Mouse (Mus musculus) brain, adult 2 months (tissue): ENCODE measurements around the gene Ifitm6.
"Not testable (repeated sequence)": the region's sequence is repeated elsewhere in the genome, so short reads cannot be mapped to it uniquely, and the experiment has no call there.

Experiments used
- DNase-seq: peaks from one replicate; pipeline ENCODE4 v3.0.0; 2011; ENCODE audit warnings: low read depth, low spot score

Ifitm6 gene

GRCm38 (mm10) chr7:141008938-141009660, 8.6 kb downstream of the Ifitm6 start:
- DNase-seq: peak; percentile 64

- DNase-seq: no peak
These were observed 9.4 kb downstream of the Ifitm6 start for GRCm38 (mm10) chr7:141008312-141008761.

DNA sequence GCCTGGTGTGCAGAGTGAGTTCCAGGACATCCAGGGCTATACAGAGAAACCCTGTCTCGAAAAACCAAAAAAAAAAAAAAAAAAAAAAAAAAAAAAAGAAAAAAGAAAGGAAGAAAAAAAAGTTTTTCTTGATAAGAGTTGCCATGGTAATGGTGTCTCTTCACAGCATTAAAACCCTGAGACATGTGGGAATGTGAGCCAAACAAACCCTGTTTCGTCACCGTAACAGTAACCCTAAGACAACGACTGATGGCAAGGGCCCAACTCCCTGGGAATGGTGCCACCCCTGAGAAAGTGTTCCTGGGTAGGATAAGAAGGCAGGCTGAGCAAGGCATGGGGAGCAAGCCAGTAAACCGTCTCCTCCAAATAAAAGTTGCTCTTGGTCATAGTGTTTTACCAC, 10.8 kb downstream of the Ifitm6 start:
- peak; percentile 36 for DNase-seq

DNA sequence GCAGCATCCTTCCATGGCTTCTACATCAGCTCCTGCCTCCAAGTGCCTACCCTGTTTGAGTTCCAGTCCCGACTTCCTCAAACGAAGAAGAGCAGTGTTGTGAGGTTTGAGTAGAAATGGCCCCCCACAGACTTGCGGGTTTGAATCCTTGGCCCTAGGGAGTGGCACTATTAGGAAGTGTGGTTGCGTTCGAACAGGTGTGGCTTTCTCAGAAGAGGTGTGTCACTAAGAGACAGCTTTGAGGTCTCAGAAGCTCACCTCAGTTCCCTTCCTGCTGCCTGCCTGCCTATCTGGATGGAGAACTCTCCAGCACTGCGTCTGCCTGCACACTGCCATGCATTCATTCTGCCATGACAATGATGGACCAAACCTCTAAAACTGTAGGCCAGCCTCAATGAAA, 11.3 kb downstream of the Ifitm6 start:
- DNase-seq: no peak

GRCm38 (mm10) chr7:141003248-141004010, 14.3 kb downstream of the Ifitm6 start:
- no peak for DNase-seq

DNA sequence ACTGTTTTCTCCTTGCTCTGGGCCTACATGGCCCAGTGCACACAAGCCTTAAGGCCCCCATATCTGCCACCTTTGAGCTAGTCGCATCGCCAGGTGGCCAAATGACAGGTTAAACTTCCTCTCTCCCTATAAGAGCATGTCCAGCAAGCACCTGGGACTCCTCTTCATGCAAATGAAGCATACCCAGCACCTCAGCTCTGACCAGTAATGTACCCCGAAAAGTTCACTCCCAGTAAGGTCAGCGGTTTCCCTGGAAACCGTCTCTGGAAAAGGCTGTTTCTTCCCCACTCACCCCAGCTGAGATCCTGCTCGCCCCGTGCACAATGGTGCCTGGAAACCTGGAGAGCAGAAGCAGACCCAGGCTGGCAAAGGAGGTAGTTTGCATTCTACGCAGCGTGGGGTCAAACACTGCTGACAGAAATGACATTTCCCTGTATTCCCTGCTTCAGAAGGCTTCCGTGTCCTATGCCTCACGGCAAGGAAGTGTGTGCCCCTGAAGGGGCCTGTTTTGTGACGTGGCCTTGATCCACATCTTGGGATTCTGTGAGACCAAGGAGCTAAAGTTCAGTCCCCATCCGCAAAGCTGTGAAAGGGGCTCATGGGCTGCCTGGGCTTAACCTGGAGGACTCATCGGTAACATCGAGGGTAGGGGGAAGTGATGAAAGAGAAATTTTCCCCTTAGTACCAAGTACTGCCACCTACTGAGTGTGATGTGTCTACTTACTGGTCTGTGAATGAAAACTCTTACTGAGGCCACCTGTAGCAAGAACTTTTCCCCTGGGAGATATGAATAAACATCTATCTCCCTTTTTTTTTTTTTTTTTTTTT, 16.6 kb downstream of the Ifitm6 start:
- no peak for DNase-seq

- DNase-seq: peak; percentile 13
These were observed 18.6 kb downstream of the Ifitm6 start for GRCm38 (mm10) chr7:140998853-140999700.

DNA sequence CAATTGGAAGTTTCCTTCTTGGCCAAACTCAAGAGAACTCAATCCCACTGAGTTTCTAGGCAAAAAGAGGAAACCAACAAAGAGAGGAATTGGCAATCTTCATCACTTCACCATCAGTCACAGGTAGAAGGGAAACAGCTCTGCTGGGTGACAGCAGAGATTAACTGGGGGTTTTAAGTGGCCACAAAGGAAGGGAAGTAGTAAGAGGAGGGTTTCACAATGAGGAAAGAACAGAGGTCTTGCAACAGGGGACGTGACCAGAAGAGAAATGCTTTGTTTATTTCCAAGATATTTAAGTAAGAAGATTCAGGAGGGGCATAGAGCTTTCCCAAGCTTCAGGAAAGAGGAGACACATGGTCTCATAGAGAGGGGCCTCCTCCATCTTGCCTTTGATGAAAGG, 19.9 kb downstream of the Ifitm6 start:
- DNase-seq: no peak

DNA sequence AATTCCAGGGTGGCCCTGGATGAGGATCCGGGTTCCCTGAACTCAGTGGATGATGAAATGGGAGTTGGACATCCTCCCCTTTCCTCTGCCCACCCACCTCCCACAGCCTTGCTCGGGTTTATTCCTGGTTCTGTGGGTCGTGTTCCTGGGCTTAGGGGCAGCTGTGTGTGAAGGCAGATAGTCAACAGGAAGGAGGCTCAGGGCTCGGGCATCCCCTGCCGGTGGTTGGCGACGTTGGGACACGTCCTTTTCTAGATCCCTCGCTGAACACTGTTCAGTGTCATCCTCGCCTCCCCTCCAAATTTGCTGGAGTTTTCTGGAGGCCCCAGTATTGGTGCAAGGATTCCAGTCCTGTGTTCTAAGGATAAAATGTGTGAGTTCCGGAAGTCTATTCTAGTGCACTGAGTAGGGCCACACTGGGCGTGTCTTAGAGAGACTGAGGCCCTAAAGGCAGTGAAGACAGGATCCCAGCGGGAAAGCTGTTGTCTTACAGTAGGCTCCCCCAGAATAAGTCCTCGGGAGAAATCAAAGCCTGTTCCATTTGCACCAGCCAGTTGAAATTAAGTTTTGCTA, 26.5 kb downstream of the Ifitm6 start:
- DNase-seq: no peak

DNA sequence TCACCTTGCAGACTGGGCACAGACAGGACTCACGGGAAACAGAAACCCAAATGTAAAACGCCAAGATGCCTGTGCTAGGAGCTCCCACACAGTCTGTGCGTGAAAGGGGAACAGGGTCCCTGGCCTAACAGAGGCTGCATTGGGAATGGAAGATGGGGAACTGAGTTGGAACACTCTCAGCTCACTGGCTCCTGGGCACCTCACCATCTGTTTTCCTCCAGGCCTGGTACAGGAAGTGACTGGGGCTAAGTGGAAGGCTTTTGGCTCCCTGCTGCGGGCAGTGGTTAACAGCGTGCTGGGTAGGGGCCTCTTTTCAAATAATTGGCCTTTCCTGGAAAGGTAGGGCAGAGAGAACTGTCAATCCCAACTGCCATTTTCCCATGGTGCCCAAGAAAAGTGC, 27.1 kb downstream of the Ifitm6 start:
- no peak for DNase-seq

DNA sequence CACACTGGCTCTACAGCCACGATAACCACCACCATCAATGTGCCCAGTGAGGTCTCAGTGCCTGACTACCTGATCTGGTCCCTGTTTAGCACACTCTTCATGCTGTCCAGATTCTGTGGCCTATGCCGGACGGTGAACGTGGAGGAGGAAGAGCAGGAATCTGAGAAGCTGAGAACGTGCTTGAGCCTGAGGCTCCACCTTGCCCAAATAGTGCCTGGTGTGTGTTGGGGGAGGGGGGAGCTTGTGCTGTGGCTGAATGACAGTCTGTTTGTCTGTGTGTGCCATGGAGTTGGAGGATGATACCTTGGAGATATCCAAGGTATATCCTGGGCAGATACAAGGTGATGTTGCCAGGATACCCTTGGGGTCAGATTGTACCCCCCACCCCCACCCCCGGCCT, 27.5 kb downstream of the Ifitm6 start:
- DNase-seq: no peak

DNA sequence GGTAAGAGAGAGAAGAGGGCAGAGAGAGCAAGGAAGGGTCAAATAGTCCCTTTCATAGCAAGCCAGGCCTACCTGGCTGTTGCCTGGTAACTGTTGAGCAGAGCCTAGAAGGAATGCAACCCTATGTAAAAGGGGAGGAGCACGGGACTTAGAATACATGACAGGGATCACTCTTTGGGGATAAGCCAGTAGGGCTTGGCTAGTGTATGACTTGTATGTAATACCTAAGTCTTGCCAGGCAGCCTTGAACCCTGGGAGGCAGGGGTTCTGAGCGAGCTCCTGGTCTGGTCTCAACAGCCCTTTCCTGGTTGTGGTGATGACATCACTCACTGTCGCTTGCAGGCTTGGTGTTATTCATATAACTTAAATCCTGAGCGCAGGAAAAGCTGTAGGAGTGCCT, 28.7 kb downstream of the Ifitm6 start:
- peak; percentile 18 for DNase-seq

DNA sequence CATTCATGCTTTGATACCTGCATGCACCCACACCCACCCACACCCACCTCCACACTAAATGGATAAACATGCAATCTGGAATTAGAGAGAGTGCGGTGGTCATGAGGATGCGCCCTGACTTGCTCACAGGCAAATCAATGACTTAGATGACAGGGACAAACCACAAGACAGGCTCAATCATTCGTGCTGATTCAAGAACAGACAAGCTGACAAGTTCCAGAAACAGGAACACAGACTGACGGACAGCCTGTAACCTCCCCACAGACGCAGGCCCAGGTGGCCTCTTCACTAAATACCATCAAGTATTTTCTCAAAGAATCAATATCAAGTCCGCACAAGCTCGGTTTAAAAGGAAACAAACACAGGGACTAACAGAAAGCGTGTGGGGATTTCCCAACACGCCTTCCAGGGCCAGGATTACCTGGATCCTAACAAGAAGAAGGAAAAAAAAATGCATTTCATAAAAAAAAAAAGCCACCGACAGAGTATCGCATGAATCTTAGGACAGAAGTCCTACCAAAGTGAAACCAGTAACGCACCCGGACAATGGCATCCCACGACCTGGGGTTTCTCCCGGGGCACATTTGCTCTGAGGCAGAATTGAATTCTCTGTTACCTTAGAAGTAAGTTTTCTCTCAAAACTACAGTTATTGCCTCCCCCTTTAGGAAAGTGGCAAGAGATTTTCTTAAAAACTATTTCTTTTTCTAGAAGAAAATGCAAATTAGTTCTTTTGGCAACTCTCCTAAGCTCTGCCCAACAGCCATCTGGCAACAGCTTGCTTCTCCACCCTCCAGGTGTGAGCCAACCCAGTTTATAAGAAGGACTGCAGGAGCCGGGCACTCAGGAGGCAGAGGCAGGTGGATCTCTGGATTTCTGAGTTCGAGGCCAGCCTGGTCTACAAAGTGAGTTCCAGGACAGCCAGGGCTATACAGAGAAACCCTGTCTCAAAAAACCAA, 30.3 kb downstream of the Ifitm6 start:
- DNase-seq: peak; percentile 79

DNA sequence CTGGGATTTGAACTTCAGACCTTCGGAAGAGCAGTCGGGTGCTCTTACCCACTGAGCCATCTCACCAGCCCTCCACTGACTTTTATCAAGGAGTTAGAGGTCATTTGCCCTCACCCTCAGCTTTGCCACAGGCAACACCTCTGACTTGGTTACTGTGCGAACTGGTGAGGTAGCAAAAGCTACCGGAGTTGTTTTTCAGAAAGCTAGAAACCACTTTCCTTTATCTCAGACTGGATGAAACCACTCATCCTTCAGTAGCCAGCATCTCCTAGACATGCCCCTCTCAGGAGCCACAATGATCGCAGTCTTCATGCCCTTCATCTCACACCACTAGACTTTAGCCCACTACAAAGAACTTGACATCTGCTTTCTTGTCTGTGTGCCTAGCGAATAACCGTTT, 34.8 kb downstream of the Ifitm6 start:
- no peak for DNase-seq

GRCm38 (mm10) chr7:140981704-140982103, 36.0 kb downstream of the Ifitm6 start:
- no peak for DNase-seq

DNA sequence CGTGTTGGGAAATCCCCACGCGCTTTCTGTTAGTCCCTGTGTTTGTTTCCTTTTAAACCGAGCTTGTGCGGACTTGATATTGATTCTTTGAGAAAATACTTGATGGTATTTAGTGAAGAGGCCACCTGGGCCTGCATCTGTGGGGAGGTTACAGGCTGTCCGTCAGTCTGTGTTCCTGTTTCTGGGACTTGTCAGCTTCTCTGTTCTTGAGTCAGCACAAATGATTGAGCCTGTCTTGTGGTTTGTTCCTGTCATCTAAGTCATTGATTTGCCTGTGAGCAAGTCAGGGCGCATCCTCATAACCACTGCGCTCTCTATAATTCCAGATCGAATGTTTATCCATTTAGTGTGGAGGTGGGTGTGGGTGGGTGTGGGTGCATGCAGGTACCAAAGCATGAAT, 41.0 kb downstream of the Ifitm6 start:
- DNase-seq: not testable (repeated sequence)

- no peak for DNase-seq
These were observed 42.3 kb downstream of the Ifitm6 start for GRCm38 (mm10) chr7:140975465-140975864.

DNA sequence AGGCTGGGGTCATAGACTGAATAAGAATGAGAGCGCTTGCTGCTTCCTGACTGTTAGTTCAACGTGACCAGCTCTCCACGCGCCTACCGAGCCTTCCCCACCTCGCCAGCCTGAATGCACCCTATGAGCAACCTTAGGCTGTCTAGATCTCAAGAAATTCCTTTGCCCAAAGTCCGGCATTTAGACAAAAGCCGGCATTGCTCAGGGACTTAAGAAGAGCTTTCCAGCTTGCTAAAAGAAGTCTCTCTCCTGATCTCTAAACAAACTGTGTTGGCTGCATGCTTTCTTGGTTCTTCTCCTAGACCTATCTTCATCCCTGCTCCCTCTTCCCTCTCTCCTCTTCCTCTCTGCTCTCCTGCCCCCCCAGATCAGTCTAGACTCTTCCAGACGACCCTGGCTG, 42.8 kb downstream of the Ifitm6 start:
- DNase-seq: no peak

DNA sequence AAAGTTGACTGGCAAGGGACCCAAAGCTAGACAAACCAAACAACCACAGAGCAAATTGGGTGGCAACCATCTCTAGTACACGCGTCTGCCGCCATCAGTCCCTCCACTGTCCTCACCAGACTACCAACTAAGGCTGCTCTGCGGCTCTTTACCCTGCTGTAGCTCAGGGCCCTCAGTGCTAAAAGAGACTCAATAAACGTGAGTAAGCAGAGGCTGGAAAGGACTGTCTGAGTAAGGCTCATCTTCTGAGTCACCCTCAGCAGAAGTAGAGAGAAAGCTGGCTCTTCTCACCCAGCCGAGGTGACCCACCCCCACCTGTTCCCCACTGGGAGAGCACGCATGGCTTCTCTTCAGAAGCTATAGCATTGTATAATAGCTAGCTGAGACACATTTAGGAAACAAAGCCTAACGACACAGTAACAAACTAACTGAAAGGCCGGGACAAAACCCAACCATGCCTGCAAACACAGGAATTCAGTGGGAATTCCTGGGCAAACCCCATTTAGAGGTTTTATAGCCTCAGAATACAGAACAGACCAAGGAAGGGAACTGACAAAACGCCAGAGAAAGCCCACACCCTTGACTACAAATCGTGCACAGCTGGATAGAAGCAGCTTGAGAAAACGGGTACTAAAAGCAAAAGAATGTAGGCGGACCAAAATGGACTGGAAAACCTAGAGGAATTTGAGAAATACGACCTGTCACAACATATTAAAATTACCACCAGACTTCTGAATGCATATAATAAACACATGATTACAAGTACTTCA, 44.1 kb downstream of the Ifitm6 start:
- DNase-seq: peak; percentile 80
